Mouse (Mus musculus) embryonic fibroblast, embryonic 13.5 days (primary cell): ENCODE measurements around the gene Tmub1. TPM values are rescaled to one million over a fixed set of nuclear protein-coding genes. Genes with fewer than 3 reads are reported as not detected.
"Not testable (repeated sequence)": the region's sequence is repeated elsewhere in the genome, so short reads cannot be mapped to it uniquely, and the experiment has no call there.

Experiments used
- H3K27ac ChIP-seq: 2 replicates; pipeline ENCODE4 v1.5.1; 2012; ENCODE audit warnings: low read length, control low read depth, inconsistent platforms; ENCODE audit not compliant: insufficient read depth
- H3K4me1 ChIP-seq: 2 replicates; pipeline ENCODE4 v1.6.1; 2011; ENCODE audit warnings: low read length; ENCODE audit not compliant: control insufficient read depth, insufficient read depth
- H3K4me3 ChIP-seq: 2 replicates; pipeline ENCODE4 v1.5.1; 2011; ENCODE audit warnings: mild to moderate bottlenecking, control low read depth, low read length; ENCODE audit not compliant: insufficient read depth
- CTCF ChIP-seq: IDR thresholded peaks from 2 replicates; pipeline ENCODE4 v1.5.1; 2011; ENCODE audit warnings: mild to moderate bottlenecking, control low read depth, low read length, moderate library complexity, borderline replicate concordance; ENCODE audit not compliant: insufficient read depth
- POLR2A ChIP-seq: IDR thresholded peaks from 2 replicates; pipeline ENCODE4 v1.6.1; 2011; ENCODE audit warnings: low read depth, mild to moderate bottlenecking, control low read depth, low read length, moderate library complexity
- polyA plus RNA-seq: library from polyadenylated mRNA; stranded (reverse); fragments of >200 nt; gene quantifications from 2 replicates; pipeline ENCODE4 v1.2.4, GENCODE M21; 2011; ENCODE audit warnings: low read depth; ENCODE audit not compliant: missing spikeins, insufficient read length

Gene Tmub1
- polyA plus RNA-seq, 1 experiment = 9.8 TPM

GRCm38 (mm10) chr5:24400362-24400761 is 47.3 kb downstream of the Tmub1 start:
- Histone ChIP-seq H3K4me1 (no peaks in the 10 kb centered on the region; the same call in 1 of the 2 replicates), H3K4me3 (no peak overlapping the region), H3K27ac (no peak overlapping the region)
- TF ChIP-seq CTCF (no peak), POLR2A (no peak)

- H3K4me3 ChIP-seq = no peak overlapping the region
- H3K4me1 ChIP-seq = no peaks in the 10 kb centered on the region; the same call in 1 of the 2 replicates
- no peak overlapping the region for H3K27ac ChIP-seq
- TF ChIP-seq CTCF (no peak), POLR2A (no peak)
Observed at GRCm38 (mm10) chr5:24399686-24400085, 48.0 kb downstream of the Tmub1 start.

GRCm38 (mm10) chr5:24396254-24396653 is 51.4 kb downstream of the Tmub1 start:
- not testable (repeated sequence) for H3K4me3 ChIP-seq, H3K4me1 ChIP-seq, H3K27ac ChIP-seq

Other genes starting within 250 kb of the Tmub1 start
- 2.2 and 2.9 TPM in 2 replicates for gene Kcnh2, start 96.2 kb downstream of the Tmub1 start, polyA plus RNA-seq
- 0.12 TPM in 1 of 2 replicates, not detected in the other for gene Nos3, start 83.0 kb downstream of the Tmub1 start, polyA plus RNA-seq
- 0.39 and 1.0 TPM in 2 replicates for gene Atg9b, start 55.7 kb downstream of the Tmub1 start, polyA plus RNA-seq
- 10.6 and 11.7 TPM in 2 replicates for gene Abcb8, start 54.2 kb downstream of the Tmub1 start, polyA plus RNA-seq
- gene Asic3, start 34.5 kb downstream of the Tmub1 start, polyA plus RNA-seq = 2.3 and 3.5 TPM in 2 replicates
- 70.7 and 76.7 TPM in 2 replicates for gene Cdk5, start 24.3 kb downstream of the Tmub1 start, polyA plus RNA-seq
- 59.0 and 69.3 TPM in 2 replicates for gene Slc4a2, start 24.0 kb downstream of the Tmub1 start, polyA plus RNA-seq
- 63.3 and 91.1 TPM in 2 replicates for gene Fastk, start 2.6 kb downstream of the Tmub1 start, polyA plus RNA-seq
- 31.2 and 38.7 TPM in 2 replicates for gene Agap3, start 4.3 kb upstream of the Tmub1 start, polyA plus RNA-seq
- gene Gbx1, start 79.3 kb upstream of the Tmub1 start, polyA plus RNA-seq = not detected in 2 replicates
- gene Asb10, start 93.1 kb upstream of the Tmub1 start, polyA plus RNA-seq = not detected in 2 replicates
- gene 4931409K22Rik, start 109.0 kb upstream of the Tmub1 start, polyA plus RNA-seq = not detected in 2 replicates
- 69.3 and 73.4 TPM in 2 replicates for gene Abcf2, start 129.6 kb upstream of the Tmub1 start, polyA plus RNA-seq
- 45.5 and 54.6 TPM in 2 replicates for gene Chpf2, start 138.9 kb upstream of the Tmub1 start, polyA plus RNA-seq
- 22.9 and 27.8 TPM in 2 replicates for gene Smarcd3, start 176.6 kb upstream of the Tmub1 start, polyA plus RNA-seq
- 42.9 and 49.5 TPM in 2 replicates for gene Nub1, start 237.7 kb upstream of the Tmub1 start, polyA plus RNA-seq